Mouse (Mus musculus): ENCODE data around the gene Rps19. TPM values are rescaled to one million over a fixed set of nuclear protein-coding genes. Genes with fewer than 3 reads are reported as not detected.
"Not testable (repeated sequence)": the region's sequence is repeated elsewhere in the genome, so short reads cannot be mapped to it uniquely, and the experiment has no call there.

Gene Rps19
- polyA plus RNA-seq, 1 experiment = 624 TPM

GRCm38 (mm10) chr7:24892125-24892583, 8.0 kb downstream of the Rps19 start:
- TF ChIP-seq CTCF (IDR thresholded peaks at IDR 0.05; ENCODE audit: borderline replicate concordance, extremely low read depth, insufficient read depth, insufficient read length) = no peak
- no peak for TF ChIP-seq POLR2A (IDR thresholded peaks at IDR 0.05; ENCODE audit: borderline replicate concordance, extremely low read depth, insufficient read depth, insufficient read length, poor library complexity, severe bottlenecking)
- no peak for DNase-seq (ENCODE audit: low read depth)

DNA sequence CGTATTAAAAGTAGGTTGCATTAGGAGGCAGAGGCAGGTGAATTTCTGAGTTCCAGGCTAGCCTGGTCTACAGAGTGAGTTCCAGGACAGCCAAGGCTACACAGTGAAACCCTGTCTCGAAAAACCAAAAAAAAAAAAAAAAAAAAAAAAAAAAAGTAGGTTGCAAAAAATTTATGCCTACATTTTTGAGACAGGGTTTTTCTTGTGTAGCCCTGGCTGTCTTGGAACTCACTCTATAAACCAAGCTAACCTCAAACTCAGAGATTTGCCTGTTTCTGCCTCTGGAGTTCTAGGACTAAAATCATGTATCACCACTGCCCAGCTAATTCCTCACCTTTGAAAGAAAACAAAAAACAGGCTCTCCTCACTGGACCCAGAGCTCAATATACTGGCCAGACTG, 11.6 kb downstream of the Rps19 start:
- DNase-seq (ENCODE audit: low read depth) = not testable (repeated sequence)

DNA sequence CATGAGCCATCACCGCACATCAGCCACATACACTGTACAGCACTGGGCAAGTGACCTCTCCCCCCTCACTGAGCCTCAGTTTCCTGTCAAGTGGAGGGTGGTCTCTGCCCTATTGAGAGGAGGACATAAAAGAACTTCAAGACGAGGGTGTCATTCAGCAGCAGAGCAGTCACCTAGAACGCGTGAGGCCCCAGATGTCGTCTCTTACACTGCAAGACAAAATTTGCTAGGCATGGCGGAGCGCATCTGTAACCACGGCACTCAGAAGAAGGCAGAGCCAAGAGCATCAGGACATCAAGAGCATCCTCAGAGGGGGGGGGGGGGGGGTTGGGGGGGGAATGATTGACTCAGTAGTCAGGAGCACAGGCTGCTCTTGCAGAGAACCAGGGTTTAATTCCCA, 12.1 kb downstream of the Rps19 start:
- no peak for DNase-seq (ENCODE audit: low read depth)
- TF ChIP-seq CTCF (IDR thresholded peaks at IDR 0.05; ENCODE audit: borderline replicate concordance, extremely low read depth, insufficient read depth, insufficient read length) (no peak), POLR2A (IDR thresholded peaks at IDR 0.05; ENCODE audit: borderline replicate concordance, extremely low read depth, insufficient read depth, insufficient read length, poor library complexity, severe bottlenecking) (no peak)

GRCm38 (mm10) chr7:24897224-24897623, 13.1 kb downstream of the Rps19 start, which contains the start of gene Cd79a:
Gene Cd79a, plus strand, starts transcription at chr7:24897381.
- DNase-seq (ENCODE audit: low read depth) = no peak
- TF ChIP-seq CTCF (IDR thresholded peaks at IDR 0.05; ENCODE audit: borderline replicate concordance, extremely low read depth, insufficient read depth, insufficient read length) (no peak), POLR2A (IDR thresholded peaks at IDR 0.05; ENCODE audit: borderline replicate concordance, extremely low read depth, insufficient read depth, insufficient read length, poor library complexity, severe bottlenecking) (no peak)

DNA sequence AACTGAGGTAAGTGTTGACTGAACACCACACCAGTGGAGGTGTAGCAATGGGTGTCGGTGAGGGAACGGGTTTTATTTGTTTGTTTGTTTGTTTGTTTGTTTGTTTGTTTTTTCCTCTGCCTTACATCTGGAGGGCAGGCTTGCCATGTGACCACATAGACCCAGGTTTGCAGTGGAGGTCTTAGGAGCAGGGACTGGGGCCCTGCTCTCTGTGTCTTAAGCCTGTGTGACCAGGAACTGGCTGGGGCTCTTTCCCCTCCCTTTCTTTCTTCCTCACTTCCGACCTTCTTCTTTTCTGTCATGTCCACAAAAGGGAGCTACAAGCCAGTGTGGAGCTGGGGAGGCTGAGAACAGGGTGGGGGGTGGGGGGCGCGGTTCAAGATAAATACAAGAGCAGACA, 13.8 kb downstream of the Rps19 start:
- TF ChIP-seq POLR2A (IDR thresholded peaks at IDR 0.05; ENCODE audit: borderline replicate concordance, extremely low read depth, insufficient read depth, insufficient read length, poor library complexity, severe bottlenecking) (no peak), CTCF (IDR thresholded peaks at IDR 0.05; ENCODE audit: borderline replicate concordance, extremely low read depth, insufficient read depth, insufficient read length) (no peak)

DNA sequence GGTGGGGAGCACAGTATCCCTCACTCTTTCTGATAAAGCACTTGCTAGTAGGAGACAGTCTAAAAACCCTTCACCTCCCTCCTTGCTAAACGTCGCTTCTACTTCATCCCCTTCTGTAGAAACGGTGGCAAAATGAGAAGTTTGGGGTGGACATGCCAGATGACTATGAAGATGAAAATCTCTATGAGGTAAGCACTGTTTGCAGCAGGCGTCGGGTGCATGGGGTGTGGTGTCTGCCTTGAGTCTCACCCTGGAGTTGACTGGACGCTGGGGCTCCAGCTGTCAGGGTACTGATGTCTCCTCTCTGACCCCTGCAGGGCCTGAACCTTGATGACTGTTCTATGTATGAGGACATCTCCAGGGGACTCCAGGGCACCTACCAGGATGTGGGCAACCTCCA, 16.9 kb downstream of the Rps19 start:
- DNase-seq (ENCODE audit: low read depth) = no peak
- no peak for TF ChIP-seq CTCF (IDR thresholded peaks at IDR 0.05; ENCODE audit: borderline replicate concordance, extremely low read depth, insufficient read depth, insufficient read length)

More for the DNA sequence above, 13.8 kb downstream of the Rps19 start:
- DNase-seq (ENCODE audit: low read depth) = no peak

DNA sequence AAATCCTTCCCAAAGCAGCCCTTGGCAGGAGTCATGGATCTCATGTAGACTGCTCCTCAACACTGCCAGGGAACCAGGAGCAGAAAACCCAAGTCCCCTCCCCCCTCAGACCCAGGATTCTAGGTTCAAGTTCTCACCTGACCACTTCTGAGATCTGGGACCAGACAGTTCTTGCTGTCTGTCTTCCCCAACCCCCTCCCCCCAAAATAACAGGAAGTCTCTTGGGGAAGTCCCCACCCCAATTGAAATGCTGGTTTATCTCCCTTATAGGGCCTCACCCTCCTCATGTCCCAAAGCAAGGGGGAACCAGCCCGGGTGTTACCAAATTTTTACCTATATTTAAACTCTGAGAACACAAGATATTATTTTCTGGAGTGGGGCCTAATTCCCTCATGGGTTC, 17.7 kb downstream of the Rps19 start:
- no peak for TF ChIP-seq CTCF (IDR thresholded peaks at IDR 0.05; ENCODE audit: borderline replicate concordance, extremely low read depth, insufficient read depth, insufficient read length)
- no peak for TF ChIP-seq POLR2A (IDR thresholded peaks at IDR 0.05; ENCODE audit: borderline replicate concordance, extremely low read depth, insufficient read depth, insufficient read length, poor library complexity, severe bottlenecking)

GRCm38 (mm10) chr7:24902264-24902629, 18.1 kb downstream of the Rps19 start:
- TF ChIP-seq POLR2A (IDR thresholded peaks at IDR 0.05; ENCODE audit: borderline replicate concordance, extremely low read depth, insufficient read depth, insufficient read length, poor library complexity, severe bottlenecking) (no peak), CTCF (IDR thresholded peaks at IDR 0.05; ENCODE audit: borderline replicate concordance, extremely low read depth, insufficient read depth, insufficient read length) (no peak)
- DNase-seq (ENCODE audit: low read depth) = no peak

More for the DNA sequence above, 17.7 kb downstream of the Rps19 start:
- no peak for DNase-seq (ENCODE audit: low read depth)

DNA sequence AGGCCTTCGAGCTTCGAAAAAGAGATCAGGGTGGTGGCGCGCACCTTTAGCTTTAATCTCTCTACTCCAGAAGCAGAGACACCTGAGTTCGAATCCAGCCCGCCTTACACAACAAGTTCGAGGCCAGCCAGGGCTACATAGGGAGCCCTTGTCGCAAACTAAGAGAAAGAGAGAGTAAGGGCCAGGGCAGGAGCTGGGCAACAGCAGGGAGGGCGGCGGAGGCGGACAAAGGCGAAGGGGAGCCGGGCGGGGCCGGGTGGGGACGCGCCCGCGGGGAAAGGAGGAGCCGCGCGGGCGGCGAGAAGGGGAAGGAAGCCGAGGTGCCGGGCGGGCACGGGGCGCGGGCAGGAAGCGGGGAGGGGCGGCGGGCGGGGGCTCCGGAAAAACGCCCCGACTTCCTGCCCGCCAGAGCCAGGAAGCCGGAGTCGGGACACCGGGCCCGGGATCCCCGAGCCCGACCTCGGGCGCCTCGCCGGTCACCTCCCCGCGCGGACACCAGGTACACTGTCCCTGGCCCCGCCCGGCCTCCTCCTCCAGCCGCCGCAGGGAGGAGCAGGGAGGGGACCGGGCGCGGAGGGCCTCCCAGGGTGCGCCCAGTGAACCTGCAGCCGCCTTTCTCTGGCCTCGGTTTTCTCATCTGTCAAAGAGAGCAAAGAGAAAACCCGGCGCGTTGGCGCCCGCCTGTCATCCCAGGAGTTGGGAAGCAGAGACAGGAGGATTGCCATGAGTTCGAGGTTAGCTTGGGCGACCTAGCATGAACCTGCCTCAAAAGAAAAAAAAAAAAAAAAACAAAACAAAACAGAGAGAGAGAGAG, 18.7 kb downstream of the Rps19 start, which contains the start of gene Arhgef1:
Gene Arhgef1, plus strand, starts transcription at position 283 of the 814 bp plus-strand sequence.
- TF ChIP-seq POLR2A (IDR thresholded peaks at IDR 0.05; ENCODE audit: borderline replicate concordance, extremely low read depth, insufficient read depth, insufficient read length, poor library complexity, severe bottlenecking) (no peak), CTCF (IDR thresholded peaks at IDR 0.05; ENCODE audit: borderline replicate concordance, extremely low read depth, insufficient read depth, insufficient read length) (no peak)
- peak; percentile 42 for DNase-seq (ENCODE audit: low read depth)

DNA sequence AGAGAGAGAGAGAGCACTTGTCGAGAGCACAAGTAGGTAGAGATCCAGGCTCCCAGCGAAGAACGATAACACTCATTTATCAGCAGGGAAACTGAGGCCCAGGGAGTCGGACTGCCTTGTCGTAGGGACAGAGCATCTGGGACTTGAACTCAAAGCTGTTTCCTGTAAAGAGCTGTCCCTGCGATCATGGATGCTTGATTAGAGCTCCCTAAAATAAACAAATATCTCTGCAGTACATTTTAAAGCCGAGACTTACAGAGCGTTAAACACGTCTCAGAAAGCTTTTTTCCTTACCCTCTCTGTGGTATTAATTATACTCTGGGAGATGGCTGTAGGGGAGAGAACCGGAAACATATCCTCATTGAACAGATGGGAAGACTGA, 19.3 kb downstream of the Rps19 start:
- peak; percentile 12 for DNase-seq (ENCODE audit: low read depth)
- TF ChIP-seq POLR2A (IDR thresholded peaks at IDR 0.05; ENCODE audit: borderline replicate concordance, extremely low read depth, insufficient read depth, insufficient read length, poor library complexity, severe bottlenecking) = no peak

GRCm38 (mm10) chr7:24904070-24904483, 19.9 kb downstream of the Rps19 start:
- peak; percentile 100 for DNase-seq (ENCODE audit: low read depth)
- no peak; the same call in 1 of the 2 replicates for TF ChIP-seq POLR2A (IDR thresholded peaks at IDR 0.05; ENCODE audit: borderline replicate concordance, extremely low read depth, insufficient read depth, insufficient read length, poor library complexity, severe bottlenecking)
- peak; percentile 23; the same call in 1 of the 2 replicates for TF ChIP-seq CTCF (IDR thresholded peaks at IDR 0.05; ENCODE audit: borderline replicate concordance, extremely low read depth, insufficient read depth, insufficient read length)

DNA sequence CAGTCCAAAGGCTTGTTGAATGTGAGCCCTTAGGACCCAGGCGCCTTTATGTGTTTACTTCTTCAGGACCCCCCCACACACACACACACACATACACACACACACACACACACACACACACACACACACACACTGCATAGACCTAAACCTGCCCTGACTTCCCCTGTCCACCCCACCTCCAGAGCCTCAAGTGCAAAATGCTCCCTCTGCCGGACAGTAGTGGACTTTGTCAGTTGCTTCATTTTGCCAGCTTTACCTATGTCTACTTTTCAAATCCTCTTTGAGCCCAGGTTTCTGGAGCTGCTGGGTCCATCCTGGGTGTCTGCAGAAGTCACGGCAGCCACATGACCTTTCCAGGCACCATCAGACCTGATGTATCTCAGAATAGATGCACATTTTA, 20.8 kb downstream of the Rps19 start:
- TF ChIP-seq POLR2A (IDR thresholded peaks at IDR 0.05; ENCODE audit: borderline replicate concordance, extremely low read depth, insufficient read depth, insufficient read length, poor library complexity, severe bottlenecking) = no peak
- peak; percentile 75 for TF ChIP-seq CTCF (IDR thresholded peaks at IDR 0.05; ENCODE audit: borderline replicate concordance, extremely low read depth, insufficient read depth, insufficient read length)
- peak; percentile 80 for DNase-seq (ENCODE audit: low read depth)

All from brain, embryonic 14.5 days (tissue).